Mouse (Mus musculus) bone marrow, adult 2 months (tissue): Measurements from ENCODE around the gene Ube2n.

Experiments
- CTCF ChIP-seq: fragments of 200-500 bp; IDR thresholded peaks from 2 replicates; pipeline ENCODE4 v1.5.1; 2011; ENCODE audit warnings: low read length, control low read depth; ENCODE audit not compliant: control insufficient read depth, insufficient read depth
- POLR2A ChIP-seq: fragments of 200-500 bp; IDR thresholded peaks from 2 replicates; pipeline ENCODE4 v1.6.1; 2011; ENCODE audit warnings: low read depth, mild to moderate bottlenecking, control low read depth, low read length, borderline replicate concordance; ENCODE audit not compliant: control insufficient read depth

DNA sequence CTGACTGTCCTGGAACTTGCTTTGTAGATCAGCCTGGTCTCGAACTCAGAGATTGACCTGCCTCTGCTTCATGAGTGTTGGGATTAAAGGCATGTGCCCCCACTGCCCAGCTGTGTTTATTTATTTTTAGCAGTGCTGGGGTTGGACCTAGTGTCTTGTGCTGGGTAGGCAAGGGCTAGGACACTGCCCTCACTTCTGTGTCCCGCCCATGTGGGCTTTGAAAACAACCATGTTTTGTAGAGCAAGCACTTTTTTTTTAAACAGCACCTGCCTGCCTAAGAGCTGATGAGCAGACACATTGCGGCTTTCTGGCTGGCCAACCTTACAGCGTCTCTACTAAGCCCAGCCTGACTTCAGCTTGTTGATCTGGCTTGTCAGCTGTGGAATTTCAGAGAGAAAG, 76.3 kb downstream of the Ube2n start:
- no peak for TF ChIP-seq CTCF
- TF ChIP-seq POLR2A, result no peak
